Mouse (Mus musculus) forebrain, embryonic 15.5 days (tissue): ENCODE data around the gene Rrm1. TPM values are rescaled to one million over a fixed set of nuclear protein-coding genes. Genes with fewer than 3 reads are reported as not detected.
A peak's percentile ranks its signal among the peaks of the same experiment; 100 is the strongest.
"Not testable (repeated sequence)": the region's sequence is repeated elsewhere in the genome, so short reads cannot be mapped to it uniquely, and the experiment has no call there.

Experiments
- ATAC-seq: fragments of 200-750 bp; cut with Nextera tagmentation; replicated peaks from 2 replicates; pipeline ENCODE4 v1.8.0; 2017; ENCODE audit warnings: mild to moderate bottlenecking, moderate TSS enrichment, moderate library complexity
- H3K27ac ChIP-seq: fragments of 300-500 bp; sonication (generic); replicated peaks from 2 replicates; pipeline ENCODE4 v1.5.1; 2015; ENCODE audit warnings: mild to moderate bottlenecking, inconsistent platforms
- H3K27me3 ChIP-seq: fragments of 300-500 bp; sonication (generic); 2 replicates; pipeline ENCODE4 v1.6.1; 2015; ENCODE audit warnings: inconsistent platforms
- H3K36me3 ChIP-seq: fragments of 300-500 bp; sonication (generic); 2 replicates; pipeline ENCODE4 v1.6.1; 2015; ENCODE audit warnings: mild to moderate bottlenecking, inconsistent platforms
- H3K4me1 ChIP-seq: fragments of 300-500 bp; sonication (generic); 2 replicates; pipeline ENCODE4 v1.6.1; 2015; ENCODE audit warnings: inconsistent platforms
- H3K4me2 ChIP-seq: fragments of 300-500 bp; sonication (generic); replicated peaks from 2 replicates; pipeline ENCODE4 v1.6.1; 2015; ENCODE audit warnings: mild to moderate bottlenecking, inconsistent platforms
- H3K4me3 ChIP-seq: fragments of 300-500 bp; sonication (generic); 2 replicates; pipeline ENCODE4 v1.5.1; 2015; ENCODE audit warnings: mild to moderate bottlenecking, inconsistent platforms
- H3K9ac ChIP-seq: fragments of 300-500 bp; sonication (generic); replicated peaks from 2 replicates; pipeline ENCODE4 v1.6.1; 2015; ENCODE audit warnings: mild to moderate bottlenecking, inconsistent platforms
- H3K9me3 ChIP-seq: fragments of 300-500 bp; sonication (generic); 2 replicates; pipeline ENCODE4 v1.6.1; 2016; ENCODE audit warnings: inconsistent platforms
- WGBS: fragments of 180-500 bp; shearing (Covaris S2); methylation state at CpG from one replicate; pipeline ENCODE4 v1.1.7; 2015; ENCODE audit warnings: mixed read lengths; 5-methylcytosine and 5-hydroxymethylcytosine counted together
- polyA plus RNA-seq: library from polyadenylated mRNA; unstranded; fragments of >200 nt; fragmentation: Nextera tagmentation; extraction: Ambion mirVana; gene quantifications from 2 replicates; pipeline ENCODE4 v1.2.1, GENCODE M21; 2015

Gene Rrm1
- 95.7 and 101 TPM in 2 replicates for polyA plus RNA-seq

GRCm38 (mm10) chr7:102441657-102442391 lies at the start of gene Rrm1:
TSS of gene Rrm1 (plus strand) at chr7:102441695.
- Histone ChIP-seq H3K9me3 (no peaks in the 10 kb centered on the region), H3K27me3 (no peaks in the 10 kb centered on the region), H3K4me1 (peaks cover 19% of the 10 kb centered on the region), H3K9ac (peak within 1 kb of the TSS; percentile 66), H3K27ac (peak within 1 kb of the TSS; percentile 74), H3K36me3 (peaks cover 15% of the 10 kb centered on the region), H3K4me3 (peak within 1 kb of the TSS; percentile 76), H3K4me2 (peak within 1 kb of the TSS; percentile 52)
- peak; percentile 99 for ATAC-seq
- under 1% methylated on average over 36 of the region's 56 CpGs for WGBS

- H3K4me3 ChIP-seq: no peak overlapping the region
- 0 out of 2 replicates have a peak, but pooled peaks cover 3% of the 10 kb centered on the region for H3K4me1 ChIP-seq
- no peaks in the 10 kb centered on the region for H3K27me3 ChIP-seq
- no peak for ATAC-seq
- no peaks in the 10 kb centered on the region for H3K36me3 ChIP-seq
- H3K4me2 ChIP-seq: no peak overlapping the region
- WGBS: 95% methylated on average over 2 of the region's 2 CpGs
- H3K9me3 ChIP-seq: no peaks in the 10 kb centered on the region
- H3K27ac ChIP-seq: no peak overlapping the region
- no peak overlapping the region for H3K9ac ChIP-seq
Observed at GRCm38 (mm10) chr7:102393898-102394297, 47.6 kb upstream of the Rrm1 start.

DNA sequence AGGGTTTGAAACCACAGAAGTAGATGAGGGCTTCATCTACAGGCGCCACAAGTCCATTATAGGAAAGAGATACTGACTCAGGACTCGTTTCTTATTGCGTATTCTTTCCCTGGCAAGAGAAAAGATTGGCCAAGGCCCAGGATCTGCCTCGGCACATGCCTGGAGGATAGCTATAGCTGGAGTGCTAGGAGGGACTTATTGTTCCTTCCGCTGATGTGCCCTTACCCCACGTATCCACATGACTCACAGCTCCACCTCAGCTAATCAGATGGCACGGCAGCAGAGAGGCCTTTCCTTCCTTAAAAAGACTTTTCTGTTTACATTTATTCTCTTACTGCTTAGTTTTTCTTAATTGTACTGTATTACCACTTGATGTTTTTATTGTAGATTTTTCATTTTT lies 45.6 kb upstream of the Rrm1 start:
- ATAC-seq: no peak
- WGBS: 63% methylated on average over 7 of the region's 7 CpGs

GRCm38 (mm10) chr7:102396331-102396730 lies 45.2 kb upstream of the Rrm1 start:
- Histone ChIP-seq H3K9ac (no peak overlapping the region), H3K4me3 (no peak overlapping the region), H3K27me3 (no peaks in the 10 kb centered on the region), H3K27ac (no peak overlapping the region), H3K4me2 (no peak overlapping the region), H3K4me1 (0 out of 2 replicates have a peak, but pooled peaks cover 3% of the 10 kb centered on the region), H3K9me3 (no peaks in the 10 kb centered on the region), H3K36me3 (no peaks in the 10 kb centered on the region)
- 97% methylated on average over 3 of the region's 3 CpGs for WGBS
- no peak for ATAC-seq

More for the DNA sequence above, 45.6 kb upstream of the Rrm1 start:
- Histone ChIP-seq H3K4me1 (0 out of 2 replicates have a peak, but pooled peaks cover 3% of the 10 kb centered on the region), H3K36me3 (no peaks in the 10 kb centered on the region), H3K9me3 (no peaks in the 10 kb centered on the region), H3K27me3 (no peaks in the 10 kb centered on the region), H3K9ac (no peak overlapping the region), H3K4me3 (no peak overlapping the region), H3K4me2 (no peak overlapping the region), H3K27ac (no peak overlapping the region)

GRCm38 (mm10) chr7:102399180-102399731 lies 42.2 kb upstream of the Rrm1 start:
- H3K9ac ChIP-seq: no peak overlapping the region

DNA sequence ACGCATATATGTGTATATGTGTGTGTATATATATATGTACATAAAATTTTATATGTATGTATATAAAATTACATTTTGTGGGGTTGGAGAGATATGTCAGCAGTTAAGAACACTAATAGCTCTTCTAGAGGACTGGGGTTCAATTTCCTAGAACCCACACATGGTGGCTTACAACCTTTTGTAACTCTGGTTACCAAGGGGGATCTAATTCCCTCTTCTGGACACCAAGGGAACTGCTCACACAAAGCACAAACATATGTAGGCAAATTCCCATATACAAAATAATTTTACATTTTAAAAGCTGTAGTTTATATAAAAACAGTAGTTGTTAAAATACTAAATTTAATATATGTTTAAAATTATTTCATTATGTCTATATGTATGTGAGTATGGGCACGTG lies 37.4 kb upstream of the Rrm1 start:
- Histone ChIP-seq H3K4me1 (0 out of 2 replicates have a peak, but pooled peaks cover 3% of the 10 kb centered on the region), H3K9ac (no peak overlapping the region)
- WGBS: 95% methylated on average over 2 of the region's 2 CpGs

More at GRCm38 (mm10) chr7:102399180-102399731, 42.2 kb upstream of the Rrm1 start:
- Histone ChIP-seq H3K27ac (no peak overlapping the region), H3K4me3 (no peak overlapping the region), H3K36me3 (no peaks in the 10 kb centered on the region), H3K4me1 (0 out of 2 replicates have a peak, but pooled peaks cover 3% of the 10 kb centered on the region), H3K4me2 (no peak overlapping the region), H3K9me3 (no peaks in the 10 kb centered on the region), H3K27me3 (no peaks in the 10 kb centered on the region)
- 11% methylated on average over 3 of the region's 3 CpGs for WGBS
- ATAC-seq: no peak

GRCm38 (mm10) chr7:102407440-102407839 lies 34.1 kb upstream of the Rrm1 start:
- H3K4me2 ChIP-seq: no peak overlapping the region
- H3K4me1 ChIP-seq: no peaks in the 10 kb centered on the region
- no peaks in the 10 kb centered on the region for H3K36me3 ChIP-seq
- no peaks in the 10 kb centered on the region for H3K27me3 ChIP-seq
- H3K27ac ChIP-seq: no peak overlapping the region
- ATAC-seq: no peak
- H3K9ac ChIP-seq: no peak overlapping the region
- no peaks in the 10 kb centered on the region for H3K9me3 ChIP-seq
- no peak overlapping the region for H3K4me3 ChIP-seq

More for the DNA sequence above, 37.4 kb upstream of the Rrm1 start:
- H3K27ac ChIP-seq: no peak overlapping the region
- no peaks in the 10 kb centered on the region for H3K9me3 ChIP-seq
- no peaks in the 10 kb centered on the region for H3K36me3 ChIP-seq
- no peaks in the 10 kb centered on the region for H3K27me3 ChIP-seq
- no peak overlapping the region for H3K4me3 ChIP-seq
- no peak overlapping the region for H3K4me2 ChIP-seq
- no peak for ATAC-seq

DNA sequence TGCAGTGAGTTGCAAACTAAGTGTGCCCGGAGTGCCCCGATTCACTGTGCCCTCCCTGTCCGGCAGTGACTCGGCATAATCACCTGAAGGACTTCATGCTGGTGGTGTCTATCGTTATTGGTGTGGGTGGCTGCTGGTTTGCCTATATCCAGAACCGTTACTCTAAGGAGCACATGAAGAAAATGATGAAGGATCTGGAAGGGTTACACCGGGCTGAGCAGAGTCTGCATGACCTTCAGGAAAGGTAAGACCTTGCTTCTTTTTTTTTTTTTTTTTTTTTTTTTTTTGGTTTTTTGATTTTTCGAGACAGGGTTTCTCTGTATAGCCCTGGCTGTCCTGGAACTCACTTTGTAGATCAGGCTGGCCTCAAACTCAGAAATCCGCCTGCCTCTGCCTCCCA lies 26.2 kb upstream of the Rrm1 start:
- ATAC-seq: not testable (repeated sequence)

DNA sequence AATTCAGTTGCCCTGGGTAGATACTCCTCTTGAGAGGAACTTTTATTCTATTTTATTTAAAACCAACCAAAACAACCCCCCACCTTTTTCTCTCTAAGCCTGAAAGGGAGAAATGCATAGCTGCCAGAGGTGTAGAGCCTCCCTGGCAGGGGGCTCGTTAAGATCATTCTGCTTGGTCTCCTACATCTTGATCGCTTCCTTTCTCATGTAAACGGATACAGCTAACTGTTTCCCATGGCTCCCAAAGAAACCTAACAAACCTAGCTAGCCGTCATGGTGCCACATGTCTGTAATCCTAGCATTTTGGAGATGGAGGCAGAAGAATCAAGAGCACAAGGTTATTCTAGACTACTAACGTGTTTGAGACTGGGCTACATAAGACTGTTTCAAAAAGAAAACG lies 25.7 kb upstream of the Rrm1 start:
- Histone ChIP-seq H3K9me3 (no peaks in the 10 kb centered on the region), H3K27ac (no peak overlapping the region), H3K4me2 (no peak overlapping the region), H3K4me3 (no peak overlapping the region), H3K36me3 (no peaks in the 10 kb centered on the region), H3K27me3 (no peaks in the 10 kb centered on the region), H3K9ac (no peak overlapping the region), H3K4me1 (no peaks in the 10 kb centered on the region)
- ATAC-seq: no peak
- WGBS: 29% methylated on average over 6 of the region's 6 CpGs

More for the DNA sequence above, 26.2 kb upstream of the Rrm1 start:
- H3K27me3 ChIP-seq, H3K4me1 ChIP-seq, H3K27ac ChIP-seq, H3K9me3 ChIP-seq, H3K4me3 ChIP-seq, H3K36me3 ChIP-seq, H3K9ac ChIP-seq, H3K4me2 ChIP-seq: not testable (repeated sequence)
- WGBS: 98% methylated on average over 9 of the region's 9 CpGs

DNA sequence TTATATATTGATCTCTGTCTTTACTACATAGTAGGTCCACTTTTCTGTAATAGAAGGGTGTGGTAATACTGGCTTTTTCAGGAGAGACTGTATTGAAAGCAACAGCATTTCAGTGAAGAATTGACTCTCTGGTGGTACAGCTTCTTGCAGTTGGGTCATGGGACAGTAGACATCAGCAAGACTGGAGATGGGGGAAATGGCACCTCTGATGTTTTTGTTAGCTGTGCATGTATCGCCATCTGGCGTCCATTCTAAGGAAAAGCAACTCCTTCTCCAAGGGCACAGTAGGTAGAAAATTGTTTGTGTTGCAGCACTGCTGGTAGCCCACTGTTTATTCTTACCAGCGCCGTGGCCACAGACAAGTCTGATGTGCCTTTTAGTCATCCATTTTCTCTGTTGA lies 24.1 kb upstream of the Rrm1 start:
- H3K36me3 ChIP-seq: no peaks in the 10 kb centered on the region
- peak; percentile 79 for ATAC-seq
- H3K27me3 ChIP-seq: no peaks in the 10 kb centered on the region
- H3K9me3 ChIP-seq: no peaks in the 10 kb centered on the region
- H3K4me1 ChIP-seq: no peaks in the 10 kb centered on the region
- WGBS: 6% methylated on average over 4 of the region's 4 CpGs
- H3K9ac ChIP-seq: no peak overlapping the region
- H3K4me3 ChIP-seq: no peak overlapping the region
- no peak overlapping the region for H3K27ac ChIP-seq
- no peak overlapping the region for H3K4me2 ChIP-seq

- no peak for ATAC-seq
Observed at GRCm38 (mm10) chr7:102422036-102422435, 19.5 kb upstream of the Rrm1 start.

DNA sequence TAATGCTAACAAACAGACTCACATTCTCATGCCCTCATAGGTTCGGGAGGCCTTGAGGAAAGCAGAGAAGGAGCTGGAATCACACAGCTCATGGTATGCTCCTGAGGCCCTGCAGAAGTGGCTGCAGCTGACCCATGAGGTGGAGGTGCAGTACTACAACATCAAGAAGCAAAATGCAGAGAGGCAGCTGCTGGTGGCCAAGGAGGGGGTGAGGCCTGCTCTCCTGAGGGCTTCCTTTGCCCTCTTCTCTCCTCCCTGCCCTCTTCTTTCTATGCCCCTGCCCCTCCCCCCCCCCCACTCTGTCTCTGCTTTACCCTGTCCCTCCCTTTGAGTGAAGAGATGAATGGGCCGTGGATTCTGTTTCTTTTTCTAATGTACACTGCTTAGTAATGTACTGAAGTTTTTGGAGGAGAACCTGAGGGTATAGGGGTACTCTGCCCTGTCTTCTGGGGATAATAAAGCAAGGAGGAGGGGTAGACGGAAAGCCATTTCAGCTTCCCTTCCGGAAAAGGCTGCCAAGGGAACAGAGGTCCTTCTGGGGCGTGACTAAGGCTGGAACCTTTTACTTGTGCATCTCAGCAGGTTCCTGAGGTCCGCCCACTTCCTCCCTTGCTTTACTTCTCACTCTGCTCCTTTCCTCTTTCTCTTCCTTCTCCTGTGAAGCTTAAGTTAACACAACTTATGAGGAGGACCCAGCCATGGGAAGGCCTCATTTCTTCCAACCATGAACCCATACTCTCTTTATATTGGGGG lies 15.4 kb upstream of the Rrm1 start:
- H3K36me3 ChIP-seq: no peaks in the 10 kb centered on the region
- H3K9ac ChIP-seq: no peak overlapping the region
- no peak for ATAC-seq
- no peaks in the 10 kb centered on the region for H3K4me1 ChIP-seq
- no peak overlapping the region for H3K27ac ChIP-seq
- no peaks in the 10 kb centered on the region for H3K27me3 ChIP-seq
- 52% methylated on average over 6 of the region's 6 CpGs for WGBS
- H3K4me3 ChIP-seq: no peak overlapping the region
- no peak overlapping the region for H3K4me2 ChIP-seq
- H3K9me3 ChIP-seq: no peaks in the 10 kb centered on the region

More at GRCm38 (mm10) chr7:102422036-102422435, 19.5 kb upstream of the Rrm1 start:
- no peak overlapping the region for H3K9ac ChIP-seq
- 92% methylated on average over 2 of the region's 2 CpGs for WGBS
- no peaks in the 10 kb centered on the region for H3K27me3 ChIP-seq
- H3K9me3 ChIP-seq: no peaks in the 10 kb centered on the region
- no peak overlapping the region for H3K27ac ChIP-seq
- no peak overlapping the region for H3K4me3 ChIP-seq
- H3K4me1 ChIP-seq: no peaks in the 10 kb centered on the region
- no peaks in the 10 kb centered on the region for H3K36me3 ChIP-seq
- H3K4me2 ChIP-seq: no peak overlapping the region
